Mouse (Mus musculus) stomach, postnatal 0 days (tissue): Measurements from ENCODE around the gene Arhgef3. TPM values are rescaled to one million over a fixed set of nuclear protein-coding genes. Genes with fewer than 3 reads are reported as not detected.

Source experiments
- ATAC-seq: fragments of 200-750 bp; cut with Nextera tagmentation; 2 replicates; pipeline ENCODE4 v1.8.0; 2017; ENCODE audit not compliant: low FRiP score, low TSS enrichment
- DNase-seq: peaks from one replicate; pipeline ENCODE4 v3.0.0-alpha.2; 2016; ENCODE audit warnings: low spot score
- H3K27ac ChIP-seq: fragments of 300-500 bp; sonication (generic); replicated peaks from 2 replicates; pipeline ENCODE4 v1.5.1; 2014; ENCODE audit warnings: mild to moderate bottlenecking, control low read depth
- H3K27me3 ChIP-seq: fragments of 300-500 bp; sonication (generic); 2 replicates; pipeline ENCODE4 v1.6.1; 2014; ENCODE audit warnings: low read length; ENCODE audit not compliant: control insufficient read depth, insufficient read depth
- H3K36me3 ChIP-seq: fragments of 300-500 bp; sonication (generic); 2 replicates; pipeline ENCODE4 v1.6.1; 2014; ENCODE audit warnings: low read length, mixed read lengths; ENCODE audit not compliant: control insufficient read depth, insufficient read depth
- H3K4me1 ChIP-seq: fragments of 300-500 bp; sonication (generic); replicated peaks from 2 replicates; pipeline ENCODE4 v1.6.1; 2014; ENCODE audit warnings: antibody characterized with exemption; ENCODE audit not compliant: control insufficient read depth, insufficient read depth
- H3K4me2 ChIP-seq: fragments of 300-500 bp; sonication (generic); replicated peaks from 2 replicates; pipeline ENCODE4 v1.6.1; 2014; ENCODE audit warnings: low read depth, mild to moderate bottlenecking, control low read depth, moderate library complexity
- H3K4me3 ChIP-seq: fragments of 300-500 bp; sonication (generic); 2 replicates; pipeline ENCODE4 v1.5.1; 2014; ENCODE audit warnings: low read depth, low read length, control low read depth
- H3K9ac ChIP-seq: fragments of 300-500 bp; sonication (generic); 2 replicates; pipeline ENCODE4 v1.6.1; 2014; ENCODE audit warnings: mild to moderate bottlenecking, low read length, control low read depth, mixed read lengths
- H3K9me3 ChIP-seq: fragments of 300-500 bp; sonication (generic); 2 replicates; pipeline ENCODE4 v1.6.1; 2016; ENCODE audit warnings: low read length; ENCODE audit not compliant: control insufficient read depth
- CTCF ChIP-seq: IDR thresholded peaks from 2 replicates; pipeline ENCODE4 v1.5.1; 2016; ENCODE audit warnings: antibody characterized with exemption, low read depth, mild to moderate bottlenecking, moderate library complexity
- EP300 ChIP-seq: optimal IDR thresholded peaks from 2 replicates; pipeline ENCODE3; 2016; ENCODE audit warnings: antibody characterized with exemption
- WGBS: fragments of 180-500 bp; shearing (Covaris S2); extraction: QIAGEN DNeasy Blood & Tissue Kit; methylation state at CpG from one replicate; pipeline ENCODE4 v1.1.7; 2014; 5-methylcytosine and 5-hydroxymethylcytosine counted together
- polyA plus RNA-seq: library from polyadenylated mRNA; unstranded; fragments of >200 nt; fragmentation: Nextera tagmentation; extraction: Ambion mirVana; gene quantifications from 2 replicates; pipeline ENCODE4 v1.2.1, GENCODE M21; 2015

The Arhgef3 gene
- polyA plus RNA-seq, 1 experiment from 2014 or later, result 13.1 TPM

- DNase-seq, result no peak
- Histone ChIP-seq H3K4me1 (0 out of 2 replicates have a peak, but pooled peaks cover 5% of the 10 kb centered on the region), H3K27ac (no peak overlapping the region), H3K36me3 (no peaks in the 10 kb centered on the region; the same call in 1 of the 2 replicates), H3K9ac (no peak overlapping the region), H3K27me3 (no peaks in the 10 kb centered on the region), H3K4me3 (no peak overlapping the region), H3K4me2 (no peak overlapping the region), H3K9me3 (no peaks in the 10 kb centered on the region)
- TF ChIP-seq EP300 (no peak), CTCF (no peak)
- ATAC-seq, result no peak
- 48% methylated on average over 2 of the region's 2 CpGs for WGBS
Observed at GRCm38 (mm10) chr14:27228288-27228687, 113.6 kb downstream of the Arhgef3 start.

- Histone ChIP-seq H3K36me3 (no peaks in the 10 kb centered on the region; the same call in 1 of the 2 replicates), H3K4me3 (no peak overlapping the region), H3K9me3 (no peaks in the 10 kb centered on the region), H3K9ac (no peak overlapping the region), H3K27ac (peak overlapping the region; percentile 35), H3K4me2 (no peak overlapping the region), H3K27me3 (no peaks in the 10 kb centered on the region), H3K4me1 (0 out of 2 replicates have a peak, but pooled peaks cover 5% of the 10 kb centered on the region)
- ATAC-seq (0 out of 2 replicates have a peak, but pooled peaks have one; percentile 1), DNase-seq (no peak)
- TF ChIP-seq CTCF (no peak), EP300 (no peak)
- 68% methylated on average over 5 of the region's 5 CpGs for WGBS
Observed at GRCm38 (mm10) chr14:27228941-27229371, 114.3 kb downstream of the Arhgef3 start.

- TF ChIP-seq EP300 (no peak), CTCF (no peak)
- DNase-seq (peak; percentile 28), ATAC-seq (peak; percentile 75)
- no peak overlapping the region for H3K4me3 ChIP-seq
- WGBS, result 57% methylated on average over 16 of the region's 16 CpGs
- H3K27me3 ChIP-seq, result no peaks in the 10 kb centered on the region
- no peaks in the 10 kb centered on the region; the same call in 1 of the 2 replicates for H3K36me3 ChIP-seq
- no peak overlapping the region for H3K4me2 ChIP-seq
- H3K4me1 ChIP-seq, result 0 out of 2 replicates have a peak, but pooled peaks cover 5% of the 10 kb centered on the region
- peak overlapping the region; percentile 70 for H3K27ac ChIP-seq
- H3K9ac ChIP-seq, result no peak overlapping the region
- no peaks in the 10 kb centered on the region for H3K9me3 ChIP-seq
Observed at GRCm38 (mm10) chr14:27229441-27230147, 114.9 kb downstream of the Arhgef3 start.

DNA sequence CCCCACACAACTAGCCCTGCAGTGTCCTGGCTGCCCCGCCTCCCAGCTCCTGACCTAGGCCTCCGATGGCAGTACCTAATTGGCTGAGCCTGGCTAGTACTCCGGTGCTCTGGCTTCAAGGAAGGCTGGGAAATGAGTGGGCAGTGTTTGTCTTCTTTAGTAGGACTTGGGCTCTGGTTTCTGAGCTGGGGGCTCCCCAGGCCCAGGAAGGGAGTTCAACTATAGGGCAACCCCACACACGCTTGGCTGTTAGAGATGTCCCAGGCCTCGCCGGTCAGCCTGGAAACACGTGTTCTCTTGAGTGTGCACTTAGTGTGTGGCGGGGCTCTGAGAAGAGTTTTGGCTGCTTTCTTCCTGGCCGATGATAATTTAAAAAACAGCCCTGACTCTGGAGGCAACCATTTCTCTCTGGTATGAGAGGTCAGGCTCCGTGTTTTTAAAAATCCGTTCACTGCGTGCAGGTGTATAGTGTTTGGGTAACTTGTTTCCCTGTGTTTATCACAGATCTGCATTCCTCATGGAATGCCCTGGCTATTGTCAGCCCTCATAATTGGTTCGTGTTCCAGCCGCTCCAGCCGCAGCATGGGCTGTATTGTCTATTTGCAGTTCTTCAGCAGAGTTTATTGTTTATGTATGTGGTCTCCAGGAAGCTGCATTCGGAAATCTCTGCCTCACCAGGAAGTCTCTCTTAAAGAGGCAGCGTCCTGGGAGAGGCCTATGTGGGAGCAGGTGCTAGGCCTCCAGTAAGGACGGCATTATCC lies 115.7 kb downstream of the Arhgef3 start:
- peak; percentile 59 for ATAC-seq
- no peak overlapping the region for H3K9ac ChIP-seq

DNA sequence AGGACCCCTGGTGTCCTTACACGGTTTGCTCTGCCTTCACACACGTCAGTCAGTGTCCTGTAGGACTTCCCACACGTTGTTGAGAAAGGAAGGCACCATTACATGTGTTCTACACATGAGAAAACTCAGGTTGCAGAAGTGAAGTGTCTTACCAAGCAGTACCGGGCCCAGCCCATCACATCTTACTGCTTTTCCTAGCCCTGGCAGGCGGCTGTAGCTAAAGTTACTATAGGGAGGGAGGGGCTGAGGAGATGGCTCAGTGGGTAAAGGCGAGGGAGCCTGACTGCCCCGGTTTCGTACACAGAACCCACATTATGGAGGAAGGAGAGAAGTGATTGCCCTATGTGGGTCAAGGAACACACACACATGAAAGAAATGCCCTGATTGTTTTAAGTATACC lies 116.8 kb downstream of the Arhgef3 start:
- H3K9ac ChIP-seq, result no peak overlapping the region
- TF ChIP-seq EP300 (no peak), CTCF (no peak)
- H3K36me3 ChIP-seq, result no peaks in the 10 kb centered on the region; the same call in 1 of the 2 replicates
- DNase-seq, result no peak
- no peaks in the 10 kb centered on the region for H3K27me3 ChIP-seq
- H3K27ac ChIP-seq, result no peak overlapping the region
- H3K4me3 ChIP-seq, result no peak overlapping the region
- H3K4me2 ChIP-seq, result no peak overlapping the region
- ATAC-seq, result no peak
- H3K9me3 ChIP-seq, result no peaks in the 10 kb centered on the region
- WGBS, result 82% methylated on average over 8 of the region's 8 CpGs
- H3K4me1 ChIP-seq, result 0 out of 2 replicates have a peak, but pooled peaks cover 5% of the 10 kb centered on the region

More for the DNA sequence above, 115.7 kb downstream of the Arhgef3 start:
- 33% methylated on average over 18 of the region's 18 CpGs for WGBS
- Histone ChIP-seq H3K4me2 (0 out of 2 replicates have a peak overlapping the region, but pooled peaks have one; percentile 5), H3K9me3 (no peaks in the 10 kb centered on the region), H3K27ac (peak overlapping the region; percentile 70), H3K4me3 (no peak overlapping the region), H3K27me3 (no peaks in the 10 kb centered on the region), H3K36me3 (no peaks in the 10 kb centered on the region; the same call in 1 of the 2 replicates), H3K4me1 (0 out of 2 replicates have a peak, but pooled peaks cover 5% of the 10 kb centered on the region)
- peak; percentile 38 for DNase-seq
- TF ChIP-seq CTCF (no peak), EP300 (no peak)
